Mouse (Mus musculus) liver, postnatal 0 days (tissue): ENCODE measurements at regions not wholly inside any gene's neighbourhood (a gene's known extent, or its start where the extent isn't known, plus 50 kb on each side); places are given as distances from the start of the nearest gene placed in this dataset.

ENCODE experiments used
- CTCF ChIP-seq: sonication (generic); IDR thresholded peaks from 2 replicates; pipeline ENCODE4 v1.5.1; 2016; ENCODE audit warnings: antibody characterized with exemption, low read depth
- EP300 ChIP-seq: IDR thresholded peaks from 2 replicates; pipeline ENCODE4 v1.6.1; 2016; ENCODE audit warnings: antibody characterized with exemption, low read depth, mild to moderate bottlenecking

DNA sequence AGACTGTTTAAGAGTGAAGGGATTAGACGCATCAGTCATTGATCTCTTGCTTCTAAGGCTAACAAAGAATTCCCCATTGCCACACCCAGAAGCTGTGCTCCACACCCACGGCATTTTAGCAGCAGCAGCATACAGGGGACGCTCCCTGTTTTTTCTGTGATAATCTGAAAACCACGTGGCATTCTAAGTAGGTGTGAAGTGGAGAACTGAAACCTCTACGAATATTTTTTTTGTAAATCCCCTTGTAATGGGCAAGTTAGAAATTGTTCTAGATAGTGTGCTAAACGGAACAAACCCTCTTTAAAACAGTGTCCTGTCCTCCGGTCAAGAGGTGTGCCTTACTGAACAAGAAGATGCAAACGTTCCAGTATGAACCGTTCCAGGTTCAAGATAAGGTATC is 325.8 kb upstream of the Epha4 start:
- TF ChIP-seq CTCF (no peak), EP300 (no peak)
